8 mouse cellular contexts compared by ENCODE assay signal in genomic region chr4:101264741-101265513, GRCm38 (mm10). TPM values are rescaled to one million over a fixed set of nuclear protein-coding genes. Genes with fewer than 3 reads are reported as not detected.
DNase-seq lines count a peak whose midpoint lies in the region; ATAC-seq and TF ChIP-seq lines count a peak whose summit lies in the region.

Gene Jak1 (minus strand): TSS chr4:101265282.

- ATAC-seq in forebrain, embryonic 12.5 days (ENCODE audit: low FRiP score) = peak; percentile 99
- ATAC-seq in heart, postnatal 0 days (ENCODE audit: insufficient read depth, low read depth) = peak; percentile 99
- ATAC-seq in liver, embryonic 16.5 days (ENCODE audit: low read depth) = peak; percentile 99
- ATAC-seq in neural tube, embryonic 13.5 days (ENCODE audit: low read depth) = peak; percentile 98

- no peaks in the 10 kb centered on the region for H3K36me3 ChIP-seq in E14TG2a.4 (ENCODE audit: insufficient read depth, low read length)
- H3K36me3 ChIP-seq in forebrain, embryonic 12.5 days (replicated peaks) = no peaks in the 10 kb centered on the region
- no peaks in the 10 kb centered on the region for H3K36me3 ChIP-seq in heart, postnatal 0 days (replicated peaks; ENCODE audit: control insufficient read depth, insufficient read depth, low read length)
- H3K36me3 ChIP-seq in liver, embryonic 16.5 days (ENCODE audit: control insufficient read depth, insufficient read depth) = no peaks in the 10 kb centered on the region
- no peaks in the 10 kb centered on the region for H3K36me3 ChIP-seq in neural tube, embryonic 13.5 days
- H3K36me3 ChIP-seq in testis, adult 2 months (ENCODE audit: control insufficient read depth, insufficient read depth, low read length) = no peaks in the 10 kb centered on the region

- WGBS in forebrain, embryonic 12.5 days = under 1% methylated on average over 76 of the region's 84 CpGs
- WGBS in heart, postnatal 0 days = under 1% methylated on average over 83 of the region's 84 CpGs
- WGBS in liver, embryonic 16.5 days (ENCODE audit: insufficient replicate concordance) = under 1% methylated on average over 83 of the region's 84 CpGs
- under 1% methylated on average over 82 of the region's 84 CpGs for WGBS in neural tube, embryonic 13.5 days

- no peaks in the 10 kb centered on the region for H3K9me3 ChIP-seq in E14TG2a.4 (ENCODE audit: low read length)
- H3K9me3 ChIP-seq in forebrain, embryonic 12.5 days = no peaks in the 10 kb centered on the region
- no peaks in the 10 kb centered on the region for H3K9me3 ChIP-seq in heart, postnatal 0 days (replicated peaks; ENCODE audit: control insufficient read depth, low read length)
- no peaks in the 10 kb centered on the region for H3K9me3 ChIP-seq in liver, embryonic 16.5 days (replicated peaks; ENCODE audit: control insufficient read depth, low read length)
- H3K9me3 ChIP-seq in neural tube, embryonic 13.5 days = no peaks in the 10 kb centered on the region

- H3K27ac ChIP-seq in forebrain, embryonic 12.5 days = peak within 1 kb of the TSS; percentile 73
- peak within 1 kb of the TSS; percentile 96 for H3K27ac ChIP-seq in heart, postnatal 0 days (ENCODE audit: low read depth)
- H3K27ac ChIP-seq in liver, embryonic 16.5 days (ENCODE audit: low read length) = peak within 1 kb of the TSS; percentile 92
- peak within 1 kb of the TSS; percentile 79 for H3K27ac ChIP-seq in neural tube, embryonic 13.5 days (replicated peaks)
- peak within 1 kb of the TSS; percentile 92 for H3K27ac ChIP-seq in testis, adult 2 months (ENCODE audit: control insufficient read depth, insufficient read depth, low read depth, low read length)

- peak within 1 kb of the TSS; percentile 79 for H3K4me2 ChIP-seq in forebrain, embryonic 12.5 days
- peak within 1 kb of the TSS; percentile 94 for H3K4me2 ChIP-seq in heart, postnatal 0 days (ENCODE audit: low read depth, low read length)
- H3K4me2 ChIP-seq in liver, embryonic 16.5 days (ENCODE audit: low read depth, low read length) = peak within 1 kb of the TSS; percentile 78
- peak within 1 kb of the TSS; percentile 72 for H3K4me2 ChIP-seq in neural tube, embryonic 13.5 days

- peak; percentile 85 for TF ChIP-seq POLR2A in testis, adult 2 months (IDR thresholded peaks at IDR 0.05; ENCODE audit: control insufficient read depth, low read depth, low read length)

- peak within 1 kb of the TSS; percentile 87 for H3K9ac ChIP-seq in forebrain, embryonic 12.5 days
- peak within 1 kb of the TSS; percentile 95 for H3K9ac ChIP-seq in heart, postnatal 0 days (replicated peaks; ENCODE audit: low read depth, low read length)
- H3K9ac ChIP-seq in liver, embryonic 16.5 days (ENCODE audit: low read depth, low read length) = peak within 1 kb of the TSS; percentile 99
- H3K9ac ChIP-seq in neural tube, embryonic 13.5 days = peak within 1 kb of the TSS; percentile 93

- TF ChIP-seq EP300 in heart, postnatal 0 days (IDR thresholded peaks at IDR 0.05; ENCODE audit: low read depth) = no peak

- no peak for TF ChIP-seq CTCF in E14TG2a.4 (conservative IDR thresholded peaks at IDR 0.05; ENCODE audit: low read length)
- no peak for TF ChIP-seq CTCF in heart, postnatal 0 days (IDR thresholded peaks at IDR 0.05; ENCODE audit: low read depth)
- no peak for TF ChIP-seq CTCF in testis, adult 2 months (IDR thresholded peaks at IDR 0.05; ENCODE audit: control insufficient read depth, insufficient read depth, insufficient replicate concordance, low read depth, low read length)

- peak; percentile 97 for DNase-seq in c-Kit-positive CD71-positive TER-119-positive erythroid progenitor cells, embryonic 14.5 days (ENCODE audit: low spot score)
- peak; percentile 97 for DNase-seq in heart, postnatal 0 days (ENCODE audit: low spot score)
- peak; percentile 99 for DNase-seq in kidney, postnatal 4 days

- peaks cover 12% of the 10 kb centered on the region for H3K4me1 ChIP-seq in E14TG2a.4 (replicated peaks; ENCODE audit: low read depth, low read length)
- peaks cover 5% of the 10 kb centered on the region for H3K4me1 ChIP-seq in forebrain, embryonic 12.5 days
- peaks cover 21% of the 10 kb centered on the region; the same call in 1 of the 2 replicates for H3K4me1 ChIP-seq in heart, postnatal 0 days (ENCODE audit: control insufficient read depth, insufficient read depth)
- H3K4me1 ChIP-seq in liver, embryonic 16.5 days (ENCODE audit: control insufficient read depth, low read depth, low read length) = peaks cover 27% of the 10 kb centered on the region
- peaks cover 9% of the 10 kb centered on the region for H3K4me1 ChIP-seq in neural tube, embryonic 13.5 days (replicated peaks)
- peaks cover 4% of the 10 kb centered on the region for H3K4me1 ChIP-seq in testis, adult 2 months (ENCODE audit: control insufficient read depth, insufficient read depth, low read length)

- peaks cover 33% of the 10 kb centered on the region for H3K27me3 ChIP-seq in E14TG2a.4 (ENCODE audit: insufficient read depth, low read length)
- H3K27me3 ChIP-seq in forebrain, embryonic 12.5 days = no peaks in the 10 kb centered on the region
- H3K27me3 ChIP-seq in heart, postnatal 0 days (ENCODE audit: control insufficient read depth, insufficient read depth, low read length) = no peaks in the 10 kb centered on the region
- no peaks in the 10 kb centered on the region for H3K27me3 ChIP-seq in liver, embryonic 16.5 days (ENCODE audit: control insufficient read depth, insufficient read depth, low read depth, low read length)
- H3K27me3 ChIP-seq in neural tube, embryonic 13.5 days = peaks cover 6% of the 10 kb centered on the region; the same call in 1 of the 2 replicates
- H3K27me3 ChIP-seq in testis, adult 2 months (ENCODE audit: control insufficient read depth, insufficient read depth, low read length) = no peaks in the 10 kb centered on the region

- peak within 1 kb of the TSS; percentile 98 for H3K4me3 ChIP-seq in E14TG2a.4 (replicated peaks; ENCODE audit: low read length)
- peak within 1 kb of the TSS; percentile 94 for H3K4me3 ChIP-seq in forebrain, embryonic 12.5 days (replicated peaks)
- H3K4me3 ChIP-seq in heart, postnatal 0 days (ENCODE audit: low read depth, low read length) = peak within 1 kb of the TSS; percentile 97
- peak within 1 kb of the TSS; percentile 97 for H3K4me3 ChIP-seq in liver, embryonic 16.5 days (ENCODE audit: low read depth, low read length)
- H3K4me3 ChIP-seq in neural tube, embryonic 13.5 days = peak within 1 kb of the TSS; percentile 93
- H3K4me3 ChIP-seq in testis, adult 2 months (ENCODE audit: control insufficient read depth, low read depth, low read length) = peak within 1 kb of the TSS; percentile 99

RNA-seq across cellular contexts. Expression of gene Jak1, which starts in this region (rescaled TPM):
- 44.9 and 46.0 TPM in 2 replicates for polyA plus RNA-seq in forebrain, embryonic 12.5 days (2016; fragmentation: Nextera tagmentation; extraction: Ambion mirVana)
- 37.4 and 44.2 TPM in 2 replicates for total RNA-seq in heart, postnatal 0 days (2014; rRNA removed; ENCODE audit: low replicate concordance)
- 55.1 and 63.4 TPM in 2 replicates for polyA plus RNA-seq in heart, postnatal 0 days (2015; fragmentation: Nextera tagmentation; extraction: Ambion mirVana)
- 48.2 and 48.3 TPM in 2 replicates for polyA plus RNA-seq in liver, embryonic 16.5 days (2015; fragmentation: Nextera tagmentation; extraction: Ambion mirVana)
- 68.7 and 74.6 TPM in 2 replicates for polyA plus RNA-seq in neural tube, embryonic 13.5 days (2015; fragmentation: Nextera tagmentation; extraction: Ambion mirVana)
- 9.9 and 11.8 TPM in 2 replicates for polyA plus RNA-seq in testis, adult 2 months (2012; rRNA removed)

Comparison
In these comparisons a context has a peak if more than half of its experiments do, and no peak if none do; other contexts are left out.
1. Peak in every context shown above with its lines: DNase-seq, ATAC-seq, H3K4me3 ChIP-seq and H3K27ac ChIP-seq.